Mouse (Mus musculus): ENCODE measurements at regions not wholly inside any gene's neighbourhood (a gene's known extent, or its start where the extent isn't known, plus 50 kb on each side); places are given as distances from the start of the nearest gene placed in this dataset.

- no peak for DNase-seq
These were observed 98.6 kb upstream of the Foxp3 start for GRCm38 (mm10) chrX:7474831-7475230.

- no peak for DNase-seq
These were observed 98.2 kb upstream of the Usp27x start for GRCm38 (mm10) chrX:7473814-7474213.

- no peak for DNase-seq
These were observed 94.2 kb upstream of the Usp27x start for GRCm38 (mm10) chrX:7469801-7470200.

- DNase-seq = no peak
These were observed 92.4 kb upstream of the Usp27x start for GRCm38 (mm10) chrX:7467985-7468384.

GRCm38 (mm10) chrX:7456851-7457250 lies 81.2 kb upstream of the Usp27x start:
- DNase-seq = no peak

- peak; percentile 51 for DNase-seq
These were observed 69.4 kb upstream of the Usp27x start for GRCm38 (mm10) chrX:7445035-7445434.

GRCm38 (mm10) chrX:7444583-7444982 lies 69.0 kb upstream of the Usp27x start:
- peak; percentile 34 for DNase-seq

GRCm38 (mm10) chrX:7443996-7444421 lies 68.4 kb upstream of the Usp27x start:
- peak; percentile 40 for DNase-seq

GRCm38 (mm10) chrX:7435375-7436042 lies 59.9 kb upstream of the Usp27x start:
- DNase-seq = peak; percentile 77

GRCm38 (mm10) chrX:7434268-7434667 lies 58.6 kb upstream of the Usp27x start:
- no peak for DNase-seq

- DNase-seq = no peak
These were observed 54.8 kb upstream of the Usp27x start for GRCm38 (mm10) chrX:7430456-7430855.

GRCm38 (mm10) chrX:7429524-7429865 lies 53.9 kb upstream of the Usp27x start:
- DNase-seq = peak; percentile 43

GRCm38 (mm10) chrX:7428621-7429523 lies 53.2 kb upstream of the Usp27x start:
- peak; percentile 82 for DNase-seq
